Mouse (Mus musculus): ENCODE measurements at regions not wholly inside any gene's neighbourhood (a gene's known extent, or its start where the extent isn't known, plus 50 kb on each side); places are given as distances from the start of the nearest gene placed in this dataset.

GRCm38 (mm10) chr1:156990567-156991494, 51.4 kb upstream of the Ralgps2 start:
- no peak for DNase-seq (ENCODE audit: low spot score)

DNA sequence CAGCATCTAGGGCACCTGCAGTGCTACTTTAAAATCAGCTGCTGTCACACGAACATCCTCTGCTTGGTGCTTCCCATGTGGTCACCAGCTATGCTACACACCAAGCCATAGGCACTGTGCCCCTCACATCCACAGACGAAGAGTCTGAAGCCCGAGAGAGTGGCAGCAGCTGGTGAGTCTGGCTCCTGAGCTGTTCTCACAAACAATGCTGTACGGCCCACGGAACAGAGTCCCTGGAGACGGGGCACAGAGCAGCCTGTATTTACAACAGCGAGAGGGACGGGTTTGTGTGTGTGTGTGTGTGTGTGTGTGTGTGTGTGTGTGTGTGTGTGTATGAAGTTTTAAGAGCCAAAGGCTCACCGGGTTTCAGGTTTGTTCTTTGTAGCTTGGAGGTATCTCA, 50.7 kb upstream of the Ralgps2 start:
- DNase-seq (ENCODE audit: low spot score), result no peak

- DNase-seq (ENCODE audit: low spot score), result no peak
These were observed 49.8 kb upstream of the Ralgps2 start for GRCm38 (mm10) chr1:156989149-156989785.

All from testis, postnatal 14 days (tissue).